Mouse (Mus musculus) limb, embryonic 13.5 days (tissue): ENCODE measurements around the gene Ilf2. TPM values are rescaled to one million over a fixed set of nuclear protein-coding genes. Genes with fewer than 3 reads are reported as not detected.

ENCODE experiments used
- ATAC-seq: fragments of 200-750 bp; cut with Nextera tagmentation; 2 replicates; pipeline ENCODE4 v1.8.0; 2017; ENCODE audit warnings: low read depth, moderate number of reproducible peaks, moderate TSS enrichment; ENCODE audit not compliant: low FRiP score
- H3K27ac ChIP-seq: fragments of 300-500 bp; sonication (generic); 2 replicates; pipeline ENCODE4 v1.5.1; 2015; ENCODE audit warnings: inconsistent platforms, mild to moderate bottlenecking, moderate library complexity
- H3K27me3 ChIP-seq: fragments of 300-500 bp; sonication (generic); 2 replicates; pipeline ENCODE4 v1.6.1; 2015; ENCODE audit warnings: mild to moderate bottlenecking, inconsistent platforms
- H3K36me3 ChIP-seq: fragments of 300-500 bp; sonication (generic); 2 replicates; pipeline ENCODE4 v1.6.1; 2015; ENCODE audit warnings: inconsistent platforms, mild to moderate bottlenecking, moderate library complexity
- H3K4me1 ChIP-seq: fragments of 300-500 bp; sonication (generic); 2 replicates; pipeline ENCODE4 v1.6.1; 2015; ENCODE audit warnings: inconsistent platforms
- H3K4me2 ChIP-seq: fragments of 300-500 bp; sonication (generic); replicated peaks from 2 replicates; pipeline ENCODE4 v1.6.1; 2015; ENCODE audit warnings: inconsistent platforms, mild to moderate bottlenecking, moderate library complexity
- H3K4me3 ChIP-seq: fragments of 300-500 bp; sonication (generic); 2 replicates; pipeline ENCODE4 v1.5.1; 2015; ENCODE audit warnings: moderate library complexity, mild to moderate bottlenecking, inconsistent platforms
- H3K9ac ChIP-seq: fragments of 300-500 bp; sonication (generic); 2 replicates; pipeline ENCODE4 v1.6.1; 2015; ENCODE audit warnings: mild to moderate bottlenecking, inconsistent platforms
- H3K9me3 ChIP-seq: fragments of 300-500 bp; sonication (generic); 2 replicates; pipeline ENCODE4 v1.6.1; 2016; ENCODE audit warnings: inconsistent platforms
- WGBS: fragments of 180-500 bp; shearing (Covaris S2); methylation state at CpG from one replicate; pipeline ENCODE4 v1.1.7; 2015; 5-methylcytosine and 5-hydroxymethylcytosine counted together
- polyA plus RNA-seq: library from polyadenylated mRNA; unstranded; fragments of >200 nt; fragmentation: Nextera tagmentation; extraction: Ambion mirVana; gene quantifications from 2 replicates; pipeline ENCODE4 v1.2.1, GENCODE M21; 2015

The Ilf2 gene
- polyA plus RNA-seq, 1 experiment from 2014 or later: 284 TPM

GRCm38 (mm10) chr3:90513796-90514590, 38.1 kb downstream of the Ilf2 start, which contains the start of the genes S100a1 and S100a13:
TSS of gene S100a1 (minus strand) at chr3:90514392.
TSS of gene S100a13 (plus strand) at chr3:90514435.
- Histone ChIP-seq H3K4me3 (peak within 1 kb of the TSS; percentile 43), H3K27ac (no peak within 1 kb of the TSS), H3K9ac (peak within 1 kb of the TSS; percentile 66), H3K9me3 (no peaks in the 10 kb centered on the region), H3K27me3 (peaks cover 19% of the 10 kb centered on the region), H3K4me2 (peak within 1 kb of the TSS; percentile 81), H3K36me3 (no peaks in the 10 kb centered on the region), H3K4me1 (peaks cover 17% of the 10 kb centered on the region)
- peak; percentile 21; the same call in 1 of the 2 replicates for ATAC-seq
- 6% methylated on average over 25 of the region's 25 CpGs for WGBS

DNA sequence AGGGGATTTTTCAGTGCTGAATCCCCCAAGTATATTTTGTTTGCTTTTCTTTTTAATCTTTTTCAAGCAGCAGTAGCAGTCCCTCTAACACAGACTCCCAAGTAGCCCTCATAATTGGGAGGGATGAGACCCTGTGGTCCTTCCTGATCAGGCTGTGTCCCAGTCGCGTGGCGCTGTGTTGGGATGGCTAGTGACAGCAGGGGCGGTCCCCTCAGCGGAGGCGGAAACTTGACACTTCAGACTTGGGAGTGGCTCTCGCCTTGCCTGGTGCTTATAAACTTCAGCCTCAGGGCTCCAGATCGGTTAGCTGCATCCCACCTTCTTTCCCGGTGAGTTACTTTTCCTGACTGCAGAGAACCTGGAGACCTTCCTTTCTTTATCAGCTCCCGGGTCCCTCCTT, 38.8 kb downstream of the Ilf2 start:
- peaks cover 17% of the 10 kb centered on the region for H3K4me1 ChIP-seq
- no peak overlapping the region for H3K27ac ChIP-seq
- peak overlapping the region; percentile 43 for H3K4me3 ChIP-seq
- H3K27me3 ChIP-seq: peaks cover 19% of the 10 kb centered on the region
- H3K4me2 ChIP-seq: peak overlapping the region; percentile 81
- ATAC-seq: peak; percentile 77; the same call in 1 of the 2 replicates
- under 1% methylated on average over 10 of the region's 10 CpGs for WGBS
- H3K9me3 ChIP-seq: no peaks in the 10 kb centered on the region
- no peaks in the 10 kb centered on the region for H3K36me3 ChIP-seq
- peak overlapping the region; percentile 66 for H3K9ac ChIP-seq

- Histone ChIP-seq H3K27ac (no peak overlapping the region), H3K36me3 (no peaks in the 10 kb centered on the region), H3K4me2 (peak overlapping the region; percentile 81), H3K4me1 (peaks cover 17% of the 10 kb centered on the region), H3K4me3 (peak overlapping the region; percentile 43), H3K27me3 (peaks cover 19% of the 10 kb centered on the region), H3K9me3 (no peaks in the 10 kb centered on the region), H3K9ac (peak overlapping the region; percentile 66)
- ATAC-seq: no peak
- 50% methylated on average over 1 of the region's 1 CpGs for WGBS
Measured at GRCm38 (mm10) chr3:90515242-90515641, 39.3 kb downstream of the Ilf2 start.

- Histone ChIP-seq H3K27me3 (peaks cover 19% of the 10 kb centered on the region), H3K36me3 (no peaks in the 10 kb centered on the region), H3K4me2 (peak overlapping the region; percentile 81; the same call in 1 of the 2 replicates), H3K4me3 (no peak overlapping the region), H3K9me3 (no peaks in the 10 kb centered on the region), H3K4me1 (peaks cover 17% of the 10 kb centered on the region), H3K27ac (no peak overlapping the region), H3K9ac (no peak overlapping the region)
- ATAC-seq: no peak
- WGBS: 87% methylated on average over 4 of the region's 4 CpGs
Measured at GRCm38 (mm10) chr3:90515789-90516188, 39.9 kb downstream of the Ilf2 start.

DNA sequence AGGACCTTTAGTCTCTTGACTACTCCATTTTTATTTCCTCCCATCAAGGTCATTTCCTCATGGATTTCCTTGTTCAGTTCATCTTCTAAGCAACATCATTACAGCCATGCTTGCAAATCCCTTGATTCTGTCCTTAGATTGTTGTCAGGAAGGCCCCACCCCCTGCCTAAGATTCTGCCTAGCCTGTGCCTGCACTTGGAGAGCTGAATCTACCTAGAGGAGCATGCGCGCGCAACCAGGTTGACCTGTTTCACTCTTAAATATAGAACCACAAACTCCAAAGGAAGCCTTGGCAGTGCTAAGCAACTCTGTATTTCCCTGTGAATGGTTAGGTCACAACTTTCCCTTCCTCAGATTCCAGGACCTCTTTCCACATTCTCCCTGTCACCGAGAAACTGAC, 41.8 kb downstream of the Ilf2 start:
- 81% methylated on average over 4 of the region's 4 CpGs for WGBS
- Histone ChIP-seq H3K27ac (no peak overlapping the region), H3K4me2 (no peak overlapping the region), H3K36me3 (no peaks in the 10 kb centered on the region), H3K27me3 (peaks cover 14% of the 10 kb centered on the region), H3K9ac (no peak overlapping the region), H3K9me3 (no peaks in the 10 kb centered on the region), H3K4me1 (peaks cover 17% of the 10 kb centered on the region), H3K4me3 (no peak overlapping the region)
- ATAC-seq: no peak

- H3K4me2 ChIP-seq: no peak overlapping the region
- ATAC-seq: no peak
- WGBS: 68% methylated on average over 4 of the region's 4 CpGs
- H3K9ac ChIP-seq: no peak overlapping the region
- no peaks in the 10 kb centered on the region for H3K36me3 ChIP-seq
- no peak overlapping the region for H3K27ac ChIP-seq
- H3K9me3 ChIP-seq: no peaks in the 10 kb centered on the region
- H3K4me3 ChIP-seq: no peak overlapping the region
- no peaks in the 10 kb centered on the region for H3K27me3 ChIP-seq
- H3K4me1 ChIP-seq: no peaks in the 10 kb centered on the region
Measured at GRCm38 (mm10) chr3:90525421-90525820, 49.5 kb downstream of the Ilf2 start.

GRCm38 (mm10) chr3:90526076-90526475, 50.1 kb downstream of the Ilf2 start:
- Histone ChIP-seq H3K27me3 (no peaks in the 10 kb centered on the region), H3K4me3 (no peak overlapping the region), H3K9me3 (no peaks in the 10 kb centered on the region), H3K36me3 (no peaks in the 10 kb centered on the region), H3K9ac (no peak overlapping the region), H3K4me1 (no peaks in the 10 kb centered on the region), H3K4me2 (no peak overlapping the region), H3K27ac (no peak overlapping the region)
- no peak for ATAC-seq
- WGBS: 75% methylated on average over 2 of the region's 2 CpGs

DNA sequence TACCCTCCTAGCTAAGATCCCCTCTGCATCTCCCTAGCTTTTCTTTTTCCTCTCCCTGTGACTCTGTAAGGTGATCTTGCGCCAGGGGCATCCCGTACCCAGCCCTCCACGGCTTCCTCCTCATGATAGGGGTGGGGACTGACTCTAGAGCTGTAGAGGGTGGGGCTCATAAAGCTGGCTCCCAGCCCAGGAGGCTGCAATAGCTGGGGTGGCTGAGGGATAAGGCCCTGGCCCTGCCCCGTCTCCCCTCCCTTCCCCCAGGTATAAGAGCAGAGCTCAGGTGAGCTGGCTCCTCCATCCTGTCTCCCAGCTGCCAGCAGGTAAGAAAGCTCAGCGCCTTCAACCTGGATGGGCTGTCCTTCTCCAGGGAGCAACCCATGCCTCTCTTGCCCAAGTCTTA, 50.7 kb downstream of the Ilf2 start, which contains the start of gene S100a14:
S100a14 (plus strand) TSS at position 277 of the 400 bp plus-strand sequence.
- H3K4me1 ChIP-seq: no peaks in the 10 kb centered on the region
- WGBS: 57% methylated on average over 5 of the region's 5 CpGs
- H3K4me2 ChIP-seq: no peak within 1 kb of the TSS
- no peak for ATAC-seq
- H3K4me3 ChIP-seq: no peak within 1 kb of the TSS
- H3K9ac ChIP-seq: no peak within 1 kb of the TSS
- no peaks in the 10 kb centered on the region for H3K36me3 ChIP-seq
- no peak within 1 kb of the TSS for H3K27ac ChIP-seq
- no peaks in the 10 kb centered on the region for H3K9me3 ChIP-seq
- no peaks in the 10 kb centered on the region for H3K27me3 ChIP-seq

- Histone ChIP-seq H3K27me3 (no peaks in the 10 kb centered on the region), H3K9me3 (no peaks in the 10 kb centered on the region), H3K9ac (no peak overlapping the region), H3K4me2 (no peak overlapping the region), H3K36me3 (no peaks in the 10 kb centered on the region), H3K4me3 (no peak overlapping the region), H3K27ac (no peak overlapping the region), H3K4me1 (no peaks in the 10 kb centered on the region)
- no peak for ATAC-seq
- 86% methylated on average over 7 of the region's 7 CpGs for WGBS
Measured at GRCm38 (mm10) chr3:90527291-90527873, 51.5 kb downstream of the Ilf2 start.

GRCm38 (mm10) chr3:90531713-90532112, 55.8 kb downstream of the Ilf2 start:
- WGBS: 61% methylated on average over 5 of the region's 5 CpGs
- Histone ChIP-seq H3K4me1 (no peaks in the 10 kb centered on the region), H3K9me3 (no peaks in the 10 kb centered on the region), H3K36me3 (no peaks in the 10 kb centered on the region), H3K27ac (no peak overlapping the region), H3K27me3 (no peaks in the 10 kb centered on the region), H3K9ac (no peak overlapping the region), H3K4me3 (no peak overlapping the region), H3K4me2 (no peak overlapping the region)
- no peak for ATAC-seq

DNA sequence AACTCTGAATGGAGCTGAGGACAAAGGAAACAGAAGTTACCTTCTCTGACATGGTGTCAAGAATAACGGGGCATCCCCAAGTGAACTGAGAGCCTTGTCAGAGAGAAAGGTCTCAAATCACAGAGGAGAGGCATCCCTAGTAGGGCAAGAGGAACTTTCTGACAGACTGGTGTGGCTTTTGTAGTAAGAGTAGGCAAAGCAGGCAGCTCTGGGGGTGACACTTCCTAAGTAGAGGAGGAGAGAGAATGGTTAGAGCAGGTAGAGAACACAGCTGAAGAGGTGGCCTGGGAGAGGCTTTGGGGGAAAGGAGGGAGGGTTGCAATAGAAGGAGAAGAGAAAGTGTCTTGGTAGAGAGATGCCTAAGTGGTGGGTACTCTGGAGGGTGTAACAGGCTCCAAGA, 59.5 kb downstream of the Ilf2 start:
- Histone ChIP-seq H3K4me2 (no peak overlapping the region), H3K4me1 (peaks cover 9% of the 10 kb centered on the region; the same call in 1 of the 2 replicates), H3K27me3 (0 out of 2 replicates have a peak, but pooled peaks cover 4% of the 10 kb centered on the region), H3K36me3 (no peaks in the 10 kb centered on the region), H3K9me3 (no peaks in the 10 kb centered on the region), H3K9ac (no peak overlapping the region), H3K27ac (no peak overlapping the region), H3K4me3 (no peak overlapping the region)
- no peak for ATAC-seq
- WGBS: 73% methylated on average over 1 of the region's 1 CpGs

GRCm38 (mm10) chr3:90537141-90537904, 61.4 kb downstream of the Ilf2 start, which contains the start of gene S100a16:
TSS of gene S100a16 (plus strand) at chr3:90537254.
- Histone ChIP-seq H3K4me2 (peak within 1 kb of the TSS; percentile 41), H3K9ac (peak within 1 kb of the TSS; percentile 45; the same call in 1 of the 2 replicates), H3K27me3 (0 out of 2 replicates have a peak, but pooled peaks cover 4% of the 10 kb centered on the region), H3K36me3 (no peaks in the 10 kb centered on the region), H3K27ac (no peak within 1 kb of the TSS), H3K9me3 (no peaks in the 10 kb centered on the region), H3K4me1 (peaks cover 9% of the 10 kb centered on the region; the same call in 1 of the 2 replicates), H3K4me3 (peak within 1 kb of the TSS; percentile 11; the same call in 1 of the 2 replicates)
- ATAC-seq: peak; percentile 58; the same call in 1 of the 2 replicates
- WGBS: 43% methylated on average over 10 of the region's 10 CpGs
